Mouse (Mus musculus): Measurements from ENCODE around the gene Mmrn2. TPM values are rescaled to one million over a fixed set of nuclear protein-coding genes. Genes with fewer than 3 reads are reported as not detected.
A peak's percentile ranks its signal among the peaks of the same experiment; 100 is the strongest.

Gene Mmrn2
- polyA plus RNA-seq, 1 experiment, result 1.7 TPM

DNA sequence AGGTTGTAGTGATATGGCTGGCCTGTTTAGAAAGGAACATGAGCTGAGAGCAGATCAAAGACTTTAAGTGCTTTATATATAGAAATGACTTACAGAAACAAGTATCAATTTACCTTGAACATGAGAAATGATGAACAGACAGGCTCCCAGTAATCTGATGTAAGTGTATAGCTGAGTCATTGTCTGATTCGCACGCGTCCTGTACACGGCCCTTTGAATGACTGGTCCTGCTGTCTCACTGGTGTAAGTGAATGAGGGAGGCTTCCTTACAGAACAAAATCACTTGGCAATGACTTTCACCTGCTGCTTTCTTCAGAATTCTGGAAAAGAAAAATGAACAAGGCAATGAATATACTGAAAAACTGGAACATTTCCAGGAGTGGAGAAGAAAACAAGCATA, 72.4 kb downstream of the Mmrn2 start:
- peaks cover 4% of the 10 kb centered on the region for H3K4me1 ChIP-seq (ENCODE audit: control insufficient read depth, insufficient read depth, low read length)
- H3K36me3 ChIP-seq (ENCODE audit: control insufficient read depth, insufficient read depth, low read length, poor library complexity, severe bottlenecking), result peaks cover 14% of the 10 kb centered on the region
- no peaks in the 10 kb centered on the region for H3K9me3 ChIP-seq (replicated peaks; ENCODE audit: control insufficient read depth, insufficient read depth, low read length, poor library complexity, severe bottlenecking)
- TF ChIP-seq POLR2A (IDR thresholded peaks at IDR 0.05; ENCODE audit: insufficient read depth, low read length), result no peak
- TF ChIP-seq EP300 (IDR thresholded peaks at IDR 0.05; ENCODE audit: insufficient read depth, low read depth, low read length), result no peak
- TF ChIP-seq CTCF (IDR thresholded peaks at IDR 0.05; ENCODE audit: low read depth, low read length), result no peak
- no peak overlapping the region for H3K4me3 ChIP-seq (ENCODE audit: low read depth, low read length)
- H3K27me3 ChIP-seq (ENCODE audit: control insufficient read depth, insufficient read depth, low read length, poor library complexity, severe bottlenecking), result no peaks in the 10 kb centered on the region
- H3K27ac ChIP-seq (ENCODE audit: insufficient read depth, low read length), result no peak overlapping the region
- H3K9ac ChIP-seq (ENCODE audit: low read depth, poor library complexity, severe bottlenecking), result no peak overlapping the region

DNA sequence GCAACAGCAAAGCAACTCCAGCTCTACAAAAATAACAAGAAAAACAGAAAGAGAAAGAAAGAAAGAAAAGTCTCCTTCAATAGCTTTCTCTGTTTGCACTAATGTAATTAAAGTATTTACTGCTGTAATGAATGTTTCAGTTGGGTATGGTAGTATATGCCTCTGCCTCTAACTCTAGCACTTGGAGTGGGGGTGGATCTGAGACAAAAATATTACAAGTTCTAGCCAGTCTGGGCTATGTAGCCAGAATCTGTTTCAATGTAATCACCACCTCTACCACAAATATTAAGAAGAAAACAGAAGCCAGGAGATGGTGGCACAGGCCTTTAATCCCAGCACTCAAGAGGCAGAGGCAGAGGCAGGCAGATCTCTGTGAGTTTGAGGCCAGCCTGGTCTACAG, 73.1 kb downstream of the Mmrn2 start:
- H3K4me1 ChIP-seq (ENCODE audit: control insufficient read depth, insufficient read depth, low read length), result peaks cover 4% of the 10 kb centered on the region
- no peak overlapping the region for H3K9ac ChIP-seq (ENCODE audit: low read depth, poor library complexity, severe bottlenecking)
- no peaks in the 10 kb centered on the region for H3K27me3 ChIP-seq (ENCODE audit: control insufficient read depth, insufficient read depth, low read length, poor library complexity, severe bottlenecking)
- H3K36me3 ChIP-seq (ENCODE audit: control insufficient read depth, insufficient read depth, low read length, poor library complexity, severe bottlenecking), result peaks cover 13% of the 10 kb centered on the region
- TF ChIP-seq EP300 (IDR thresholded peaks at IDR 0.05; ENCODE audit: insufficient read depth, low read depth, low read length), result no peak
- TF ChIP-seq CTCF (IDR thresholded peaks at IDR 0.05; ENCODE audit: low read depth, low read length), result no peak
- TF ChIP-seq POLR2A (IDR thresholded peaks at IDR 0.05; ENCODE audit: insufficient read depth, low read length), result no peak
- H3K4me3 ChIP-seq (ENCODE audit: low read depth, low read length), result no peak overlapping the region
- H3K9me3 ChIP-seq (replicated peaks; ENCODE audit: control insufficient read depth, insufficient read depth, low read length, poor library complexity, severe bottlenecking), result no peaks in the 10 kb centered on the region
- H3K27ac ChIP-seq (ENCODE audit: insufficient read depth, low read length), result no peak overlapping the region

DNA sequence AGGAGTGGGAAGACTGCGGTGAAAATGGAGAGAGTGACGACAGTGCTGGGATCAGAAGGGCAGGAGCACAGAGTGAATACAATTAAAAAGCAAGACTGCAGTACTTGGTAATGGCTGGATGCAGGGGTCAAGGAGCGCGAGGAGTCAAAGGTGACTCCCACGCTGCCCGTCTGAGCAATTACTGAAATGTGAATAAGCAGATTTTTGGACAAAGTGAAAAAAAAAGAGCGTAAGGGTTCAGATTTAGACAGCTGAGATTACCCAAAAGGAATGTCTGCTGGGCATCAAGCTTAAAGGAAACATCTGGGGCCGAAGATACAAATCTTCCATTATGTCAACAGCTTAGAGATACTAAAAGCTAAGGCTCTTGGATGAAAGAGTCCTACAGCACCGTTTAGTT, 74.5 kb downstream of the Mmrn2 start:
- Histone ChIP-seq H3K4me3 (ENCODE audit: low read depth, low read length) (no peak overlapping the region), H3K27me3 (ENCODE audit: control insufficient read depth, insufficient read depth, low read length, poor library complexity, severe bottlenecking) (no peaks in the 10 kb centered on the region), H3K36me3 (ENCODE audit: control insufficient read depth, insufficient read depth, low read length, poor library complexity, severe bottlenecking) (peaks cover 12% of the 10 kb centered on the region), H3K9me3 (replicated peaks; ENCODE audit: control insufficient read depth, insufficient read depth, low read length, poor library complexity, severe bottlenecking) (no peaks in the 10 kb centered on the region), H3K4me1 (ENCODE audit: control insufficient read depth, insufficient read depth, low read length) (peaks cover 7% of the 10 kb centered on the region), H3K9ac (ENCODE audit: low read depth, poor library complexity, severe bottlenecking) (no peak overlapping the region), H3K27ac (ENCODE audit: insufficient read depth, low read length) (no peak overlapping the region)
- TF ChIP-seq POLR2A (IDR thresholded peaks at IDR 0.05; ENCODE audit: insufficient read depth, low read length), result no peak
- no peak for TF ChIP-seq CTCF (IDR thresholded peaks at IDR 0.05; ENCODE audit: low read depth, low read length)
- no peak for TF ChIP-seq EP300 (IDR thresholded peaks at IDR 0.05; ENCODE audit: insufficient read depth, low read depth, low read length)

DNA sequence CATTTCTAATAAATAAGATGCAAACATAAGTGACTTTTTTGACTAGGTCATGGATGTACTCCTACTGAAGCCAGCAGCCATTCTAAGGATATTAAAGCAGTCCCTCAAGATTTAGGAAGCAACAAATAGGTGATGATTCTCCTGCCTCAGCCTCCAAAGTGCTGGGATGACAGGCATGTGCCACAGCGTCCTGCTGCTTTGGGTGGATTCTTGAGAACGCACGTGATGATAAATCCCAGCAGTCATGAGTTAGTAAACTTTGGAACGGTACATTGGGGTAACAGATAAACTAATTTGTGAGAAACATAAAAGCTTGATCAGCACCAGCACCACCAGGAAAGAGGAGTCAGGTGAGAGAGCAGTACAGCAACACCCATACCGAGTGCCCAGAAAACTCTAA, 75.2 kb downstream of the Mmrn2 start:
- no peaks in the 10 kb centered on the region for H3K9me3 ChIP-seq (replicated peaks; ENCODE audit: control insufficient read depth, insufficient read depth, low read length, poor library complexity, severe bottlenecking)
- H3K4me3 ChIP-seq (ENCODE audit: low read depth, low read length), result no peak overlapping the region
- peaks cover 12% of the 10 kb centered on the region for H3K36me3 ChIP-seq (ENCODE audit: control insufficient read depth, insufficient read depth, low read length, poor library complexity, severe bottlenecking)
- H3K9ac ChIP-seq (ENCODE audit: low read depth, poor library complexity, severe bottlenecking), result no peak overlapping the region
- no peaks in the 10 kb centered on the region for H3K27me3 ChIP-seq (ENCODE audit: control insufficient read depth, insufficient read depth, low read length, poor library complexity, severe bottlenecking)
- no peak for TF ChIP-seq CTCF (IDR thresholded peaks at IDR 0.05; ENCODE audit: low read depth, low read length)
- TF ChIP-seq EP300 (IDR thresholded peaks at IDR 0.05; ENCODE audit: insufficient read depth, low read depth, low read length), result no peak
- H3K27ac ChIP-seq (ENCODE audit: insufficient read depth, low read length), result no peak overlapping the region
- peaks cover 7% of the 10 kb centered on the region for H3K4me1 ChIP-seq (ENCODE audit: control insufficient read depth, insufficient read depth, low read length)

DNA sequence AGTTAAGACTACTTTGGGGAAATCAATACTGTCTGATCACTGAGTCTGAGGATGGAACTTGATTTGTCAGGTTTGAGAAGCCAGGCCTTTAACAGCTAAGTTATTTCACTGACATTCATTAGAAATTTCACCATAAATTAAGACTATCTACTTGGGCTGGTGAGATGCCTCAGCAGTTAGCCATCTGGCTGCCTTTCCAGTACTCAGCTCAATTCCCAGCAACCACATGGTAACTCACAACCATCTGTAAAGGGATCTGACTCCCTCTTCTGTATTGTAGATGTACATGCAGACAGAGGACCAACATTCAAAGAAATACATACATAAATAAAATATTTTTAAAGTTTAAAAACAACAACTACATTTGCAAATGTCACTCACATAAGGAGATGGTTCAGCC, 76.6 kb downstream of the Mmrn2 start:
- H3K36me3 ChIP-seq (ENCODE audit: control insufficient read depth, insufficient read depth, low read length, poor library complexity, severe bottlenecking), result peaks cover 7% of the 10 kb centered on the region
- TF ChIP-seq EP300 (IDR thresholded peaks at IDR 0.05; ENCODE audit: insufficient read depth, low read depth, low read length) (no peak), CTCF (IDR thresholded peaks at IDR 0.05; ENCODE audit: low read depth, low read length) (no peak)
- no peak overlapping the region for H3K9ac ChIP-seq (ENCODE audit: low read depth, poor library complexity, severe bottlenecking)
- H3K4me3 ChIP-seq (ENCODE audit: low read depth, low read length), result no peak overlapping the region
- no peaks in the 10 kb centered on the region for H3K27me3 ChIP-seq (ENCODE audit: control insufficient read depth, insufficient read depth, low read length, poor library complexity, severe bottlenecking)
- H3K9me3 ChIP-seq (replicated peaks; ENCODE audit: control insufficient read depth, insufficient read depth, low read length, poor library complexity, severe bottlenecking), result no peaks in the 10 kb centered on the region
- peaks cover 7% of the 10 kb centered on the region for H3K4me1 ChIP-seq (ENCODE audit: control insufficient read depth, insufficient read depth, low read length)
- no peak overlapping the region for H3K27ac ChIP-seq (ENCODE audit: insufficient read depth, low read length)

DNA sequence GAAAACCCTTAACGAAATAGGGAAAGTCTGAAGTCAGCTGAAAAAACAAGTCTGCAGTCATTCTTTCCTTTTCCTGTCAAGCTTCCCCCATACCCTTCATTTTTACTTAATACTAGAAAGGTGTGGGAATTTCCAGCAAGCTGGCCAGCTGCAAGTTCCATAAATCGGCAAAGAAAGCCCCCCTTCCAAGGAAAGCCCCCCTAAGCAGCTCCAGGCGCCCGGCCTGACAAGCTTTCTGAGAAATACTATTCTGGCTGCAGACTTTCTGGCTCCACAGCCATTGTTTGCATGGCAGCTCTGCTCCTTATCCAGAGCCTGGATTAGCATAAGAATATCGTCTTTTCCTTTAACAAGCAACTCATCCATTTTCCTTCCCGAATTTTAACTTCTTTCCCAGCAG, 78.4 kb downstream of the Mmrn2 start:
- no peak overlapping the region for H3K4me3 ChIP-seq (ENCODE audit: low read depth, low read length)
- peaks cover 7% of the 10 kb centered on the region for H3K4me1 ChIP-seq (ENCODE audit: control insufficient read depth, insufficient read depth, low read length)
- H3K9ac ChIP-seq (ENCODE audit: low read depth, poor library complexity, severe bottlenecking), result 0 out of 2 replicates have a peak overlapping the region, but pooled peaks have one; percentile 58
- no peaks in the 10 kb centered on the region for H3K9me3 ChIP-seq (replicated peaks; ENCODE audit: control insufficient read depth, insufficient read depth, low read length, poor library complexity, severe bottlenecking)
- H3K27me3 ChIP-seq (ENCODE audit: control insufficient read depth, insufficient read depth, low read length, poor library complexity, severe bottlenecking), result no peaks in the 10 kb centered on the region
- TF ChIP-seq POLR2A (IDR thresholded peaks at IDR 0.05; ENCODE audit: insufficient read depth, low read length), result no peak
- no peak for TF ChIP-seq CTCF (IDR thresholded peaks at IDR 0.05; ENCODE audit: low read depth, low read length)
- TF ChIP-seq EP300 (IDR thresholded peaks at IDR 0.05; ENCODE audit: insufficient read depth, low read depth, low read length), result no peak
- H3K27ac ChIP-seq (ENCODE audit: insufficient read depth, low read length), result peak overlapping the region; percentile 81
- peaks cover 3% of the 10 kb centered on the region; the same call in 1 of the 2 replicates for H3K36me3 ChIP-seq (ENCODE audit: control insufficient read depth, insufficient read depth, low read length, poor library complexity, severe bottlenecking)

Other genes starting within 250 kb of the Mmrn2 start
- not detected in 2 replicates for gene Npy4r, start 223.0 kb upstream of the Mmrn2 start, polyA plus RNA-seq (2011; ENCODE audit: insufficient read depth, insufficient read length, low read depth, missing spikeins)
- gene Gprin2, start 173.8 kb upstream of the Mmrn2 start, polyA plus RNA-seq (2011; ENCODE audit: insufficient read depth, insufficient read length, low read depth, missing spikeins), result 1.1 and 1.3 TPM in 2 replicates
- gene Syt15, start 155.9 kb upstream of the Mmrn2 start, polyA plus RNA-seq (2011; ENCODE audit: insufficient read depth, insufficient read length, low read depth, missing spikeins), result 0.31 TPM in 1 of 2 replicates, not detected in the other
- 26.7 and 32.5 TPM in 2 replicates for gene Shld2, start 65.0 kb upstream of the Mmrn2 start, polyA plus RNA-seq (2011; ENCODE audit: insufficient read depth, insufficient read length, low read depth, missing spikeins)
- 285 and 305 TPM in 2 replicates for gene Glud1, start 64.7 kb upstream of the Mmrn2 start, polyA plus RNA-seq (2011; ENCODE audit: insufficient read depth, insufficient read length, low read depth, missing spikeins)
- 3.5 and 5.7 TPM in 2 replicates for gene Fam25c, start 20.0 kb upstream of the Mmrn2 start, polyA plus RNA-seq (2011; ENCODE audit: insufficient read depth, insufficient read length, low read depth, missing spikeins)
- 2.2 and 3.2 TPM in 2 replicates for gene Sncg, start 676 bp upstream of the Mmrn2 start, polyA plus RNA-seq (2011; ENCODE audit: insufficient read depth, insufficient read length, low read depth, missing spikeins)
- gene Bmpr1a, start 127.9 kb downstream of the Mmrn2 start, polyA plus RNA-seq (2011; ENCODE audit: insufficient read depth, insufficient read length, low read depth, missing spikeins), result 75.3 and 75.4 TPM in 2 replicates
- not detected in 2 replicates for gene 9230112D13Rik, start 147.3 kb downstream of the Mmrn2 start, polyA plus RNA-seq (2011; ENCODE audit: insufficient read depth, insufficient read length, low read depth, missing spikeins)
- 3.4 and 4.0 TPM in 2 replicates for gene Ldb3, start 213.2 kb downstream of the Mmrn2 start, polyA plus RNA-seq (2011; ENCODE audit: insufficient read depth, insufficient read length, low read depth, missing spikeins)
- gene Opn4, start 224.7 kb downstream of the Mmrn2 start, polyA plus RNA-seq (2011; ENCODE audit: insufficient read depth, insufficient read length, low read depth, missing spikeins), result not detected in 2 replicates

All from ES-Bruce4 (cell line).